Mouse (Mus musculus) olfactory bulb, adult 2 months (tissue): Measurements from ENCODE around the gene Ccdc33.

ENCODE experiments used
- CTCF ChIP-seq: fragments of 200-500 bp; IDR thresholded peaks from 2 replicates; pipeline ENCODE4 v1.5.1; 2012; ENCODE audit warnings: low read depth, mild to moderate bottlenecking, low read length, moderate library complexity; ENCODE audit not compliant: insufficient read depth
- POLR2A ChIP-seq: fragments of 200-500 bp; IDR thresholded peaks from 2 replicates; pipeline ENCODE4 v1.6.1; 2012; ENCODE audit warnings: mild to moderate bottlenecking, low read depth, low read length, moderate library complexity; ENCODE audit not compliant: insufficient read depth

- TF ChIP-seq CTCF (no peak), POLR2A (no peak)
Observed at GRCm38 (mm10) chr9:57985304-57985703, 133.3 kb downstream of the Ccdc33 start.
